Mouse (Mus musculus) heart, embryonic 11.5 days (tissue): Measurements from ENCODE around the gene Dmrtb1. TPM values are rescaled to one million over a fixed set of nuclear protein-coding genes. Genes with fewer than 3 reads are reported as not detected.

Experiments used
- ATAC-seq: fragments of 200-750 bp; cut with Nextera tagmentation; replicated peaks from 2 replicates; pipeline ENCODE4 v1.8.0; 2017; ENCODE audit warnings: moderate library complexity; ENCODE audit not compliant: insufficient number of reproducible peaks, low FRiP score, low TSS enrichment
- H3K27ac ChIP-seq: fragments of 300-500 bp; sonication (generic); 2 replicates; pipeline ENCODE4 v1.5.1; 2014; ENCODE audit warnings: mild to moderate bottlenecking, low read depth, low read length
- H3K27me3 ChIP-seq: fragments of 300-500 bp; sonication (generic); 2 replicates; pipeline ENCODE4 v1.6.1; 2014; ENCODE audit warnings: mild to moderate bottlenecking, low read length, mixed read lengths; ENCODE audit not compliant: control insufficient read depth, insufficient read depth
- H3K36me3 ChIP-seq: fragments of 300-500 bp; sonication (generic); 2 replicates; pipeline ENCODE4 v1.6.1; 2014; ENCODE audit warnings: mild to moderate bottlenecking, low read length, moderate library complexity, mixed read lengths; ENCODE audit not compliant: control insufficient read depth, insufficient read depth
- H3K4me1 ChIP-seq: fragments of 300-500 bp; sonication (generic); 2 replicates; pipeline ENCODE4 v1.6.1; 2014; ENCODE audit warnings: low read length; ENCODE audit not compliant: control insufficient read depth, insufficient read depth
- H3K4me2 ChIP-seq: fragments of 300-500 bp; sonication (generic); 2 replicates; pipeline ENCODE4 v1.6.1; 2014; ENCODE audit warnings: mild to moderate bottlenecking, moderate library complexity
- H3K4me3 ChIP-seq: fragments of 300-500 bp; sonication (generic); 2 replicates; pipeline ENCODE4 v1.5.1; 2014; ENCODE audit warnings: low read depth, low read length
- H3K9ac ChIP-seq: fragments of 300-500 bp; sonication (generic); 2 replicates; pipeline ENCODE4 v1.6.1; 2014; ENCODE audit warnings: mild to moderate bottlenecking, low read depth, low read length, moderate library complexity
- H3K9me3 ChIP-seq: fragments of 300-500 bp; sonication (generic); replicated peaks from 2 replicates; pipeline ENCODE4 v1.6.1; 2016; ENCODE audit warnings: low read length; ENCODE audit not compliant: control insufficient read depth
- WGBS: fragments of 180-500 bp; shearing (Covaris S2); extraction: QIAGEN DNeasy Blood & Tissue Kit; methylation state at CpG from one replicate; pipeline ENCODE4 v1.1.7; 2014; ENCODE audit not compliant: insufficient replicate concordance; 5-methylcytosine and 5-hydroxymethylcytosine counted together
- polyA plus RNA-seq: library from polyadenylated mRNA; unstranded; fragments of >200 nt; fragmentation: Nextera tagmentation; extraction: Ambion mirVana; gene quantifications from 2 replicates; pipeline ENCODE4 v1.2.1, GENCODE M21; 2014

The Dmrtb1 gene
- polyA plus RNA-seq, 1 experiment from 2014 or later = not detected

DNA sequence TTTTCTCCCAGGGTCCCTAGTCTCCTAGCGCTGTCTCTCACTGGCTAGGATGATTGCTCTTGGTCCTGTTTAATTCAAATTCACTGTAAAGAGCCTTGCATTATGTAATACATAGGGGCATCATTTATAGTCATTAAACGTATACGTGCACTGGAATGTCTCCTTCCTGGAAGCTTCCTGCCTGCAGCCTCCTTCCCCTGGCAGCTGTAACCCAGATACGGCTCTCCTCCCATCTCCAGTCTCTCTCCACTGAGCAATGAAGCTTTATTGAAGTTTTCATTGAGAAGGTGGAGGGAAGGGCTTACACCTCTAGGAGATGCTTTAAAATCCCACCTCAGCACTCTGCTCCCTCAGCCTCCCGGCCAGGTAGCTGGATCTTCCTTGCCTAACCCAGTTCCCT lies 9.8 kb upstream of the Dmrtb1 start:
- Histone ChIP-seq H3K27ac (no peak overlapping the region), H3K9me3 (no peaks in the 10 kb centered on the region), H3K4me3 (no peak overlapping the region), H3K36me3 (no peaks in the 10 kb centered on the region), H3K4me2 (no peak overlapping the region), H3K4me1 (no peaks in the 10 kb centered on the region), H3K9ac (no peak overlapping the region), H3K27me3 (no peaks in the 10 kb centered on the region)
- ATAC-seq = no peak
- 67% methylated on average over 5 of the region's 5 CpGs for WGBS

DNA sequence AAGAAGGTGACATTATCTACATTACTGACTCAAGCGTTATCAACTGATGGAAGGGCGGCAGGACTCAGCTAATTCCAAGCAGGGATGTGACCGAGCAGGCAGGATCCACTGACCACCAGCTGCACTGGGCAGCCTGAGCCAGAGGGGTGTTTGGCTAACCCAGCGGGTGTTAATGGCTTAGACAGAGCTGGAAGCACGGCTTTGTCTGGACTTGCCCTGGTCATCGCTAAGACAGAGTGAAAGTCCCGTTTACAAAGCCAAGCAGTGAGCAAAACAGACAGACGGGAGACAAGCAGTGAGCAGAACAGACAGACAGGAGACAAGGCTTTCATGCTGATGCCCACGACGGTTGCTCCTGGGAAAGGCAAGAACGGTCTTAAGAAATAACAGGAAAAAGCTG lies 4.2 kb upstream of the Dmrtb1 start:
- H3K4me2 ChIP-seq = peak overlapping the region; percentile 51
- no peaks in the 10 kb centered on the region for H3K9me3 ChIP-seq
- no peak overlapping the region for H3K4me3 ChIP-seq
- WGBS = 6% methylated on average over 11 of the region's 11 CpGs
- H3K27ac ChIP-seq = no peak overlapping the region
- peaks cover 10% of the 10 kb centered on the region for H3K4me1 ChIP-seq
- no peaks in the 10 kb centered on the region for H3K36me3 ChIP-seq
- peaks cover 5% of the 10 kb centered on the region for H3K27me3 ChIP-seq
- ATAC-seq = no peak
- no peak overlapping the region for H3K9ac ChIP-seq

DNA sequence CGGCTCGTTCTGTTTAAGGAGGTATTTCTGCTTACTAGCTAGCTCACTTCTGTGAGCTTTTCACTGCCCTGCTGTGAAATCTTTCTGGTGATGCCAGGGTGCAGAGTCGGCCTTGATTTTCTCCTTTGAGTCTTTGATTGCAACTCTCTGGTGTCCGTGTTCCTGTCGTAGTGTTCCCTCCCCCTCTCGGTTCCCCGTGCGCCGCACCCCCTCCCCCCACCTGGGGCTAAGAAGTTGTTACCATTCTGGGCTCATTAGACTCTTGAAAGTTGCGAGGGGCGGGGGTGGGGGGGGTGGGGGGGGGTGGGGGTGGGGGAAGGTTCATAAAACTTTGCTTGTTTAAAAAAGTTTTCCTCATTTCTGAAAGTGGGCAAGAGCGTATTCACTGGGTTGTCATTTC lies 3.1 kb upstream of the Dmrtb1 start:
- no peaks in the 10 kb centered on the region for H3K36me3 ChIP-seq
- H3K4me2 ChIP-seq = peak overlapping the region; percentile 45
- H3K4me1 ChIP-seq = peaks cover 10% of the 10 kb centered on the region
- 23% methylated on average over 12 of the region's 12 CpGs for WGBS
- H3K9ac ChIP-seq = 0 out of 2 replicates have a peak overlapping the region, but pooled peaks have one; percentile 10
- H3K27ac ChIP-seq = no peak overlapping the region
- no peaks in the 10 kb centered on the region for H3K9me3 ChIP-seq
- H3K27me3 ChIP-seq = peaks cover 6% of the 10 kb centered on the region
- no peak for ATAC-seq
- no peak overlapping the region for H3K4me3 ChIP-seq

DNA sequence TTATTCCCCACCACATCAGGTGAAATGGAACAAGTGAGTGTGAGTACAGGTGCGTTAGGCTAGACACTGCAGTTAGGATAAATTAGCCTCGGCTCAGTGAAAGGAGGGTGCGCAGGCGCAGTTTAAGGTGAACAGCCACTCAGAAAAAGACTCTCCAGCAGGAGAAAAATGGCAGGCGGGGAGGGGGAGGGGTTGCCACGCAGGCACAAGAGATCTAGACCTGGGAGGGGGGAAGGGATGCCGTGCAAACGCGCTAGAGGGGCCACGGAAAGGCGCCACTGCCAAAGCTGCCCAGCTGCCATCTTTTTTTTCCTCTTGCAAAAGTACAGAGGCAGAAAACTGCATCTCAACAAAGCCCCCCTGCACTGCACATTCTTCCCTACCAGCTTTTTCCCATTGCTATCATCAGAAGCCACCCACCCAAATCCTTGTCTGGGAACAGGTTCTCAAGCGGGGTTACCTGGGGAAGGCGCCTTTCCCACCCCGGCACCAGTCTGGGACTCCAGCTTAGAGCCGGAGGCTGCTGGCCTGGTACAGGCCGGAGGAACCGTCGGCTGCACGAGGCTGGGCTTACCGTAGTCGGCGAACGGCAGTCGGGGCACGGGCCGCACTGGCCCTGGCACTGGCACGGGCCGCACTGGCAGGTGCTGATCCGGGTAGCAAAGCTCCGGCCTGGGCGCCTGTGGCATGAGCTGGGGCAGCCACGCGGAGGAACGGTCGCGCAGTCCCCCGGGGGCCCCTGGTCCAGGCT lies 849 bp downstream of the Dmrtb1 start:
- no peak overlapping the region for H3K4me2 ChIP-seq
- H3K9ac ChIP-seq = no peak overlapping the region
- 77% methylated on average over 37 of the region's 37 CpGs for WGBS
- no peak overlapping the region for H3K4me3 ChIP-seq
- ATAC-seq = 0 out of 2 replicates have a peak, but pooled peaks have one; percentile 26
- H3K36me3 ChIP-seq = no peaks in the 10 kb centered on the region
- H3K27me3 ChIP-seq = peaks cover 6% of the 10 kb centered on the region
- H3K27ac ChIP-seq = no peak overlapping the region
- H3K4me1 ChIP-seq = peaks cover 21% of the 10 kb centered on the region
- no peaks in the 10 kb centered on the region for H3K9me3 ChIP-seq

DNA sequence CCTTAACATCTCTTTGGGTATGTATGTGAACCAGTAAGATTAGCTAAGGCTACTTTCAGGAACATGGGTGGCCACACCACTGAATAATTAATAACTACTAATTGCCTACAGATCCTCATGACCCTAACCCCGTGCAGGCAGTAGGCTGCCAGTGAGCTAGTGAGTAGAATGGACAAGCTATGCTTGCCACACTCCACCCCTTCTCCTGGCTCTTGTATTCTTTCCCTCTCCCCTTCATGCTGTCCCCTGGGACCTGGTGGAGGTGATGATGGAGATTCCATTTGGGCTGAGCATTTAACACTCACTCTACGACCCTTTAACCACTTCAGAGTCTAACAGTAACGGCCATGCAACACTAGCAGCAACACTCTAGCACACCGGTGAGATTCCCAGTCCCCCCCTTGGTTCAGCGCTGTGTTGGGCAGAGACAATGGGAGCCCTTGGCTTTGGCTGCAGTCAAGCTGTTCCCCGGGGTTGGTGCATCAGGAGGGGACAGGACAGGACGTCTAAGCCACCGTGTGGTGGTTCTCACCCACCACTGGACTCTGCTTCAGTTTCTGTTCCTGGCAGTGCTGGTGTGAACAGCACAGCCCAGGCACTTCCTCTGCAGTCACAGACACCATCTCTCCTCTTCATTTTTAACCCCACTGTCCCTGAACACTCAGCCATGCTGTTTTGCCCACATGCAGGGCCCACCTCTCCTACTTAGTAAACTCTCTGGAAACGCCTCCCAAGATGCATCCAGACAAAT lies 2.8 kb downstream of the Dmrtb1 start:
- Histone ChIP-seq H3K4me3 (no peak overlapping the region), H3K4me2 (no peak overlapping the region), H3K4me1 (peaks cover 13% of the 10 kb centered on the region), H3K9ac (no peak overlapping the region), H3K27ac (no peak overlapping the region), H3K9me3 (no peaks in the 10 kb centered on the region), H3K36me3 (no peaks in the 10 kb centered on the region), H3K27me3 (peaks cover 6% of the 10 kb centered on the region)
- ATAC-seq = no peak
- 46% methylated on average over 9 of the region's 9 CpGs for WGBS

DNA sequence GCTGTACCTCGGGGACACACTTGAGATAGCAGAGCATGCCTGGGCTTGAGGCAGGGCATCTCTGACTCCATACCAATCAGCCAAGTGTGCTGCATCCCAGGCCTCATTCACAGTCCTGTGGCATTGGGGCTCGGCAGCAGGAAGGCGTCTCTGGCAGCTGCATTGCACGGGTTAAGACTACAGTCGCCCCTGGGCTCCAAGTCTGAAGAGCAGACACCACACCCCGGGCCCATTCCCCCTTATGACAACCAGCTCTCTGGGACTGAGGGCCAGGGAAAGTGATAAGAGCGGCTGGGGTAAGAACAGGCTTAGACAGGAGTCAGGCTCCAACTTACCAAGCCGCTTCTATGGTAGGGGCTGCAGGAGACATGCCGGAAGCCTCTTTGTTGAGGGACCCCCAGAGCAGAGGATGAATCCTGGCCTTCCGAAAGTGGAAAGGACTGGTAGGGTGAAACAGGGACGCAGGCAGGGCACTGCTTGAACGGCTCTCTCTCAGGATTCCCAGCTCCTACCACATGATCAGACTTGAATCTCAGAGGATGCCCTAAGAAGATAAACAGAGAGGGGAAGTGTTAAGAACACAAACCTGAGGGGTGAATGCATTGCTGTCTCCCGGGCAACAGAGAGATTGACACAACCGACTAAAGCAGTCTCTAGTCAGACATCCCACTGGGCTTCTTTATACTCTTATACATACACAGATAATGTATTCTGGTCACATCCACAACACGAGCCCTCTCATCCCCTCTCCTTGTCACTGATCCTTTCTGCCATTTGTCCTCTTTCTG lies 3.5 kb downstream of the Dmrtb1 start:
- WGBS = 29% methylated on average over 15 of the region's 15 CpGs
- Histone ChIP-seq H3K4me1 (peaks cover 13% of the 10 kb centered on the region), H3K27me3 (peaks cover 6% of the 10 kb centered on the region), H3K36me3 (no peaks in the 10 kb centered on the region), H3K4me3 (no peak overlapping the region), H3K4me2 (no peak overlapping the region), H3K9ac (no peak overlapping the region), H3K9me3 (no peaks in the 10 kb centered on the region), H3K27ac (no peak overlapping the region)
- no peak for ATAC-seq

DNA sequence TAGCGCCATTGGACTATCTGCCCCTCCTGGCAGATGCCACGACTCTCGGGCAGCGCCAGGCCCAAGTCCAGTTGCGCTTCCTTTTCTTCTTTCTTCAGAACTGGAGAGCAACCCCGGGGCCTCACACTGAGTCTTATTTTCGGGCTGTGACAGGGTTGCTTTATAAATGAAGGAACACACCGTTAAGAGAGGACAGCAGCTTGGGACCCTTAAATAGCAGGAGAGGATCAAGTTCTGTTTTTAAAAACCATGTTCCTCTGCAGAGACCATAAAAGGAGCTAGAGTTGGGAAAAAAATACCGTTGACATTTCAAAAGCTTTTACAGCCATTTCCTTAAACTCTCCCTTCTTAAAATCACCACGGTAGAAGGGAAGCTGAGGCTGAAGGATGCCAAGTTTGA lies 8.4 kb downstream of the Dmrtb1 start:
- H3K27me3 ChIP-seq = peaks cover 27% of the 10 kb centered on the region
- ATAC-seq = no peak
- H3K27ac ChIP-seq = no peak overlapping the region
- H3K9ac ChIP-seq = no peak overlapping the region
- no peaks in the 10 kb centered on the region for H3K9me3 ChIP-seq
- no peak overlapping the region for H3K4me2 ChIP-seq
- no peaks in the 10 kb centered on the region for H3K36me3 ChIP-seq
- no peak overlapping the region for H3K4me3 ChIP-seq
- WGBS = 60% methylated on average over 10 of the region's 10 CpGs
- peaks cover 10% of the 10 kb centered on the region for H3K4me1 ChIP-seq

- Histone ChIP-seq H3K9me3 (no peaks in the 10 kb centered on the region), H3K36me3 (no peaks in the 10 kb centered on the region), H3K27me3 (peaks cover 27% of the 10 kb centered on the region), H3K4me2 (no peak overlapping the region; the same call in 1 of the 2 replicates), H3K27ac (no peak overlapping the region), H3K4me3 (no peak overlapping the region), H3K9ac (no peak overlapping the region; the same call in 1 of the 2 replicates), H3K4me1 (peaks cover 3% of the 10 kb centered on the region; the same call in 1 of the 2 replicates)
- no peak for ATAC-seq
- WGBS = 27% methylated on average over 5 of the region's 5 CpGs
These were observed 9.7 kb downstream of the Dmrtb1 start for GRCm38 (mm10) chr4:107674322-107674644.
